Mouse (Mus musculus) stomach, embryonic 14.5 days (tissue): ENCODE data around the gene Stambpl1. TPM values are rescaled to one million over a fixed set of nuclear protein-coding genes. Genes with fewer than 3 reads are reported as not detected.

ENCODE experiments used
- ATAC-seq: fragments of 200-750 bp; cut with Nextera tagmentation; 2 replicates; pipeline ENCODE4 v1.8.0; 2017; ENCODE audit warnings: low read depth, moderate TSS enrichment; ENCODE audit not compliant: insufficient number of reproducible peaks, insufficient read depth, low FRiP score
- H3K27ac ChIP-seq: fragments of 300-500 bp; sonication (generic); 2 replicates; pipeline ENCODE4 v1.5.1; 2014; ENCODE audit warnings: mild to moderate bottlenecking, low read length, moderate library complexity, mixed read lengths
- H3K27me3 ChIP-seq: fragments of 300-500 bp; sonication (generic); 2 replicates; pipeline ENCODE4 v1.6.1; 2014; ENCODE audit warnings: low read length, control low read depth, mixed read lengths; ENCODE audit not compliant: control insufficient read depth, insufficient read depth
- H3K36me3 ChIP-seq: fragments of 300-500 bp; sonication (generic); 2 replicates; pipeline ENCODE4 v1.6.1; 2014; ENCODE audit warnings: mild to moderate bottlenecking, control low read depth, low read length, moderate library complexity, mixed read lengths; ENCODE audit not compliant: control insufficient read depth, insufficient read depth
- H3K4me1 ChIP-seq: fragments of 300-500 bp; sonication (generic); 2 replicates; pipeline ENCODE4 v1.6.1; 2014; ENCODE audit warnings: low read length, control low read depth, mixed read lengths; ENCODE audit not compliant: control insufficient read depth, insufficient read depth
- H3K4me2 ChIP-seq: fragments of 300-500 bp; sonication (generic); replicated peaks from 2 replicates; pipeline ENCODE4 v1.6.1; 2014; ENCODE audit warnings: low read depth, low read length, control low read depth
- H3K4me3 ChIP-seq: fragments of 300-500 bp; sonication (generic); 2 replicates; pipeline ENCODE4 v1.5.1; 2014; ENCODE audit warnings: low read depth, low read length, control low read depth
- H3K9ac ChIP-seq: fragments of 300-500 bp; sonication (generic); replicated peaks from 2 replicates; pipeline ENCODE4 v1.6.1; 2014; ENCODE audit warnings: low read depth, mild to moderate bottlenecking, control low read depth, low read length, moderate library complexity, mixed read lengths
- H3K9me3 ChIP-seq: fragments of 300-500 bp; sonication (generic); 2 replicates; pipeline ENCODE4 v1.6.1; 2016; ENCODE audit warnings: low read depth, low read length, control low read depth; ENCODE audit not compliant: control insufficient read depth
- WGBS: fragments of 180-500 bp; shearing (Covaris S2); extraction: QIAGEN DNeasy Blood & Tissue Kit; methylation state at CpG from one replicate; pipeline ENCODE4 v1.1.7; 2014; 5-methylcytosine and 5-hydroxymethylcytosine counted together
- polyA plus RNA-seq: library from polyadenylated mRNA; unstranded; fragments of >200 nt; fragmentation: Nextera tagmentation; extraction: Ambion mirVana; gene quantifications from 2 replicates; pipeline ENCODE4 v1.2.1, GENCODE M21; 2014

Stambpl1 gene
- polyA plus RNA-seq, 1 experiment from 2014 or later: 7.4 TPM

GRCm38 (mm10) chr19:34287656-34288415 is 95.8 kb downstream of the Stambpl1 start:
- no peaks in the 10 kb centered on the region for H3K9me3 ChIP-seq

GRCm38 (mm10) chr19:34288696-34289095 is 96.7 kb downstream of the Stambpl1 start:
- H3K4me3 ChIP-seq: no peak overlapping the region
- ATAC-seq: no peak
- peaks cover 5% of the 10 kb centered on the region; the same call in 1 of the 2 replicates for H3K4me1 ChIP-seq
- H3K9ac ChIP-seq: no peak overlapping the region
- no peaks in the 10 kb centered on the region for H3K27me3 ChIP-seq
- H3K9me3 ChIP-seq: no peaks in the 10 kb centered on the region
- no peaks in the 10 kb centered on the region for H3K36me3 ChIP-seq
- no peak overlapping the region for H3K27ac ChIP-seq
- 90% methylated on average over 1 of the region's 1 CpGs for WGBS
- no peak overlapping the region for H3K4me2 ChIP-seq

More at GRCm38 (mm10) chr19:34287656-34288415, 95.8 kb downstream of the Stambpl1 start:
- no peak overlapping the region for H3K4me3 ChIP-seq
- H3K27me3 ChIP-seq: no peaks in the 10 kb centered on the region
- no peak overlapping the region for H3K4me2 ChIP-seq
- no peak overlapping the region for H3K9ac ChIP-seq
- no peak for ATAC-seq
- H3K36me3 ChIP-seq: no peaks in the 10 kb centered on the region
- H3K4me1 ChIP-seq: peaks cover 5% of the 10 kb centered on the region; the same call in 1 of the 2 replicates
- no peak overlapping the region for H3K27ac ChIP-seq
- 76% methylated on average over 13 of the region's 13 CpGs for WGBS

Other genes starting within 250 kb of the Stambpl1 start
- gene Lipf, start 231.0 kb upstream of the Stambpl1 start, polyA plus RNA-seq: not detected in 2 replicates
- not detected in 2 replicates for gene Lipk, start 183.9 kb upstream of the Stambpl1 start, polyA plus RNA-seq
- gene Lipn, start 124.9 kb upstream of the Stambpl1 start, polyA plus RNA-seq: 0.22 TPM in 1 of 2 replicates, not detected in the other
- gene Lipm, start 91.3 kb upstream of the Stambpl1 start, polyA plus RNA-seq: not detected in 2 replicates
- gene Ankrd22, start 26.2 kb upstream of the Stambpl1 start, polyA plus RNA-seq: 3.5 and 3.9 TPM in 2 replicates
- gene Acta2, start 63.4 kb downstream of the Stambpl1 start, polyA plus RNA-seq: 2,393 and 2,414 TPM in 2 replicates
- 2.4 and 3.1 TPM in 2 replicates for gene Fas, start 98.4 kb downstream of the Stambpl1 start, polyA plus RNA-seq